Mouse (Mus musculus): Measurements from ENCODE around the gene Cnot1. TPM values are rescaled to one million over a fixed set of nuclear protein-coding genes. Genes with fewer than 3 reads are reported as not detected.
"Not testable (repeated sequence)": the region's sequence is repeated elsewhere in the genome, so short reads cannot be mapped to it uniquely, and the experiment has no call there.

The Cnot1 gene
- polyA plus RNA-seq, 1 experiment from 2014 or later: 136 TPM

GRCm38 (mm10) chr8:95799117-95799516, 8.1 kb downstream of the Cnot1 start:
- no peaks in the 10 kb centered on the region for H3K27me3 ChIP-seq (ENCODE audit: control insufficient read depth, insufficient read depth, low read length)
- no peak for ATAC-seq (replicated peaks; ENCODE audit: low FRiP score)

DNA sequence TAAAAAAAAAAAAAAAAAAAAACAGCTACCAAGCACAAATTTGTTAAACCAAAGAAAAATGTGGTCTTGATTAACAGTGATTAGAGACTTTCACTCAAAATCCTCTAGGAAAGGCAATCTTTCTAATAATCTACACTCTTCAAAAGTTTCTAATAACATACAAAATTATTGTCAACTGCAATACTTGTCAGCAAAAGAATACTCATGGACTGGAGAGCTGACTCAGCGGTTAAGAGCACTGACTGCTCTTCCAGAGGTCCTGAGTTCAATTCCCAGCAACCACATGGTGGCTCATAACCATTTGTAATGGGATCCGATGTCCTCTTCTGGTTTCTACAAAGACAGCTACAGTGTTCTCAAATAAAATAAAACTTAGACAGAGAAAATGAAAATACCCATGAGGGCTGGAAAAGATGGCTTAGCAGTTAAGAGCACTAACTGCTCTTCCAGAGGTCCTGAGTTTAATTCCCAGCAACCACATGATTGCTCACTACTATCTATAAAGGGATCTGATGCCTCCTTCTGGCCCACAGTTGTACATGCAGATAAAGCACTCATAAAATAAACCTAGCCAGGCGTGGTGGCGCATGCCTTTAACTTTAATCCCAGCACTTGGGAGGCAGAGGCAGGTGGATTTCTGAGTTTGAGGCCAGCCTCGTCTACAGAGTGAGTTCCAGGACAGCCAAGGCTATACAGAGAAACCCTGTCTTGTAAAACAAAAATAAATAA, 11.8 kb downstream of the Cnot1 start:
- H3K9ac ChIP-seq (ENCODE audit: low read length); DNase-seq (ENCODE audit: low spot score); H3K27ac ChIP-seq (ENCODE audit: low read depth, low read length); H3K27me3 ChIP-seq (ENCODE audit: control insufficient read depth, insufficient read depth, low read length); H3K4me1 ChIP-seq (replicated peaks; ENCODE audit: control insufficient read depth, insufficient read depth, low read length); H3K36me3 ChIP-seq (ENCODE audit: control insufficient read depth, insufficient read depth, low read length); H3K4me2 ChIP-seq (ENCODE audit: low read depth, low read length, severe bottlenecking); ATAC-seq (replicated peaks; ENCODE audit: low FRiP score); H3K9me3 ChIP-seq (ENCODE audit: control insufficient read depth, low read length); H3K4me3 ChIP-seq (ENCODE audit: low read depth, low read length): not testable (repeated sequence)
- WGBS: 98% methylated on average over 5 of the region's 5 CpGs

More at GRCm38 (mm10) chr8:95799117-95799516, 8.1 kb downstream of the Cnot1 start:
- no peak overlapping the region for H3K4me2 ChIP-seq (ENCODE audit: low read depth, low read length, severe bottlenecking)
- no peak overlapping the region for H3K27ac ChIP-seq (ENCODE audit: low read depth, low read length)
- no peaks in the 10 kb centered on the region for H3K9me3 ChIP-seq (ENCODE audit: control insufficient read depth, low read length)
- DNase-seq (ENCODE audit: low spot score): no peak
- H3K4me3 ChIP-seq (ENCODE audit: low read depth, low read length): no peak overlapping the region
- H3K9ac ChIP-seq (ENCODE audit: low read length): no peak overlapping the region
- no peaks in the 10 kb centered on the region; the same call in 1 of the 2 replicates for H3K36me3 ChIP-seq (ENCODE audit: control insufficient read depth, insufficient read depth, low read length)
- peaks cover 1% of the 10 kb centered on the region; the same call in 1 of the 2 replicates for H3K4me1 ChIP-seq (replicated peaks; ENCODE audit: control insufficient read depth, insufficient read depth, low read length)
- WGBS: 98% methylated on average over 6 of the region's 6 CpGs

- WGBS: 93% methylated on average over 2 of the region's 4 CpGs
- DNase-seq (ENCODE audit: low spot score): no peak
- Histone ChIP-seq H3K27me3 (ENCODE audit: control insufficient read depth, insufficient read depth, low read length) (no peaks in the 10 kb centered on the region), H3K4me2 (ENCODE audit: low read depth, low read length, severe bottlenecking) (no peak overlapping the region), H3K9ac (ENCODE audit: low read length) (no peak overlapping the region), H3K4me1 (replicated peaks; ENCODE audit: control insufficient read depth, insufficient read depth, low read length) (no peaks in the 10 kb centered on the region), H3K27ac (ENCODE audit: low read depth, low read length) (no peak overlapping the region), H3K9me3 (ENCODE audit: control insufficient read depth, low read length) (no peaks in the 10 kb centered on the region), H3K36me3 (ENCODE audit: control insufficient read depth, insufficient read depth, low read length) (peaks cover 22% of the 10 kb centered on the region), H3K4me3 (ENCODE audit: low read depth, low read length) (no peak overlapping the region)
- no peak for ATAC-seq (replicated peaks; ENCODE audit: low FRiP score)
Measured at GRCm38 (mm10) chr8:95785591-95785990, 21.7 kb downstream of the Cnot1 start.

- Histone ChIP-seq H3K9me3 (ENCODE audit: control insufficient read depth, low read length) (no peaks in the 10 kb centered on the region), H3K36me3 (ENCODE audit: control insufficient read depth, insufficient read depth, low read length) (peaks cover 20% of the 10 kb centered on the region), H3K4me1 (replicated peaks; ENCODE audit: control insufficient read depth, insufficient read depth, low read length) (no peaks in the 10 kb centered on the region), H3K27me3 (ENCODE audit: control insufficient read depth, insufficient read depth, low read length) (no peaks in the 10 kb centered on the region), H3K4me3 (ENCODE audit: low read depth, low read length) (no peak overlapping the region), H3K9ac (ENCODE audit: low read length) (no peak overlapping the region), H3K4me2 (ENCODE audit: low read depth, low read length, severe bottlenecking) (no peak overlapping the region), H3K27ac (ENCODE audit: low read depth, low read length) (no peak overlapping the region)
- DNase-seq (ENCODE audit: low spot score) (no peak), ATAC-seq (replicated peaks; ENCODE audit: low FRiP score) (no peak)
Measured at GRCm38 (mm10) chr8:95782628-95783027, 24.6 kb downstream of the Cnot1 start.

GRCm38 (mm10) chr8:95781775-95782174, 25.5 kb downstream of the Cnot1 start:
- Histone ChIP-seq H3K4me1 (replicated peaks; ENCODE audit: control insufficient read depth, insufficient read depth, low read length) (no peaks in the 10 kb centered on the region), H3K27me3 (ENCODE audit: control insufficient read depth, insufficient read depth, low read length) (no peaks in the 10 kb centered on the region), H3K27ac (ENCODE audit: low read depth, low read length) (no peak overlapping the region), H3K9me3 (ENCODE audit: control insufficient read depth, low read length) (no peaks in the 10 kb centered on the region), H3K36me3 (ENCODE audit: control insufficient read depth, insufficient read depth, low read length) (peaks cover 16% of the 10 kb centered on the region), H3K9ac (ENCODE audit: low read length) (no peak overlapping the region), H3K4me2 (ENCODE audit: low read depth, low read length, severe bottlenecking) (no peak overlapping the region), H3K4me3 (ENCODE audit: low read depth, low read length) (no peak overlapping the region)
- DNase-seq (ENCODE audit: low spot score): no peak
- 97% methylated on average over 2 of the region's 2 CpGs for WGBS
- no peak for ATAC-seq (replicated peaks; ENCODE audit: low FRiP score)

- no peaks in the 10 kb centered on the region for H3K4me1 ChIP-seq (replicated peaks; ENCODE audit: control insufficient read depth, insufficient read depth, low read length)
- peaks cover 14% of the 10 kb centered on the region for H3K36me3 ChIP-seq (ENCODE audit: control insufficient read depth, insufficient read depth, low read length)
- H3K27ac ChIP-seq (ENCODE audit: low read depth, low read length): no peak overlapping the region
- H3K4me3 ChIP-seq (ENCODE audit: low read depth, low read length): no peak overlapping the region
- no peaks in the 10 kb centered on the region for H3K9me3 ChIP-seq (ENCODE audit: control insufficient read depth, low read length)
- no peaks in the 10 kb centered on the region for H3K27me3 ChIP-seq (ENCODE audit: control insufficient read depth, insufficient read depth, low read length)
- no peak overlapping the region for H3K4me2 ChIP-seq (ENCODE audit: low read depth, low read length, severe bottlenecking)
- H3K9ac ChIP-seq (ENCODE audit: low read length): no peak overlapping the region
- 93% methylated on average over 3 of the region's 3 CpGs for WGBS
- DNase-seq (ENCODE audit: low spot score) (no peak), ATAC-seq (replicated peaks; ENCODE audit: low FRiP score) (no peak)
Measured at GRCm38 (mm10) chr8:95781085-95781484, 26.2 kb downstream of the Cnot1 start.

DNA sequence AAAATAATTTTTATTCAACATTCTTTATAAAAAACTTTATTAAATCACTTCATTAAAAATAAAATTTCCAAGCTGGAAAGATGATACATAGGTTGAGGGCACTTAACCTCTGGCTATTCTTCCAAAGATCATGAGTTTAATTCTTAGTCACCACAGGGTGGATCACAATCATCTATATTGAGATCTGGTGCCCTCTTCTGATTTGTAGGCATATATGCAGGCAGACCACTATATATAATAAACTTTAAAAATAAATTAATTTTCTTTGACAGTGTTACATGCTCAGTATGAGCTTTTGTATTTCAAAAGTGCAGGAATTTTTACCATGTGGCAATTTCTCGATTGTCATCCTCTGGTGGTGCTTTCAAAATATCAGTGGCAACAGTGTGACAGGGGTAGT, 43.1 kb downstream of the Cnot1 start:
- no peak for DNase-seq (ENCODE audit: low spot score)
- Histone ChIP-seq H3K4me2 (ENCODE audit: low read depth, low read length, severe bottlenecking) (no peak overlapping the region), H3K4me1 (replicated peaks; ENCODE audit: control insufficient read depth, insufficient read depth, low read length) (no peaks in the 10 kb centered on the region), H3K36me3 (ENCODE audit: control insufficient read depth, insufficient read depth, low read length) (peaks cover 25% of the 10 kb centered on the region; the same call in 1 of the 2 replicates), H3K27ac (ENCODE audit: low read depth, low read length) (no peak overlapping the region), H3K9ac (ENCODE audit: low read length) (no peak overlapping the region), H3K4me3 (ENCODE audit: low read depth, low read length) (no peak overlapping the region), H3K9me3 (ENCODE audit: control insufficient read depth, low read length) (no peaks in the 10 kb centered on the region), H3K27me3 (ENCODE audit: control insufficient read depth, insufficient read depth, low read length) (no peaks in the 10 kb centered on the region)
- no peak for ATAC-seq (replicated peaks; ENCODE audit: low FRiP score)
- WGBS: 93% methylated on average over 1 of the region's 1 CpGs

DNA sequence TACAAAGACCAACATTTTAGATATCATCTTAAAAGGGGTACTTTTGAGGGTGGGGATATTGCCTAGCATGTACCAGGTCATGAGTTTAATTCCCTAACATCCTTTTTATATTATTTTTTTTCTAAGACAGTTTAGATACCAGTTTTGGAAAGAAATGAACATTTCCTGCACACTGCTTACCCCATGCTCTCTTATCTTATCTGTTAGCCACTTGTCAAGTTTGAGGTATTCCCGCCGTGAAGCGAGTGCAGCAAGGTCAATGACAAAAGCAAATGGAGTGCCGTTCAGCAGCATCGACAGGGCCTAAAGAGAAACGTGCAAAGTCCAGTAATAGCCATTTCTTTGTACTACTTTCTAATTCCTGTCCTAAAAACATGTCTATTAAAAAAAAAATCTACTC, 46.9 kb downstream of the Cnot1 start:
- Histone ChIP-seq H3K27me3 (ENCODE audit: control insufficient read depth, insufficient read depth, low read length) (no peaks in the 10 kb centered on the region), H3K4me2 (ENCODE audit: low read depth, low read length, severe bottlenecking) (no peak overlapping the region), H3K27ac (ENCODE audit: low read depth, low read length) (no peak overlapping the region), H3K4me3 (ENCODE audit: low read depth, low read length) (no peak overlapping the region), H3K36me3 (ENCODE audit: control insufficient read depth, insufficient read depth, low read length) (peaks cover 24% of the 10 kb centered on the region; the same call in 1 of the 2 replicates), H3K4me1 (replicated peaks; ENCODE audit: control insufficient read depth, insufficient read depth, low read length) (no peaks in the 10 kb centered on the region), H3K9ac (ENCODE audit: low read length) (no peak overlapping the region), H3K9me3 (ENCODE audit: control insufficient read depth, low read length) (no peaks in the 10 kb centered on the region)
- 90% methylated on average over 6 of the region's 6 CpGs for WGBS
- ATAC-seq (replicated peaks; ENCODE audit: low FRiP score) (no peak), DNase-seq (ENCODE audit: low spot score) (no peak)

GRCm38 (mm10) chr8:95751924-95752323, 55.3 kb downstream of the Cnot1 start:
- no peak for ATAC-seq (replicated peaks; ENCODE audit: low FRiP score)
- WGBS: 94% methylated on average over 1 of the region's 1 CpGs
- Histone ChIP-seq H3K4me2 (ENCODE audit: low read depth, low read length, severe bottlenecking) (no peak overlapping the region), H3K9me3 (ENCODE audit: control insufficient read depth, low read length) (no peaks in the 10 kb centered on the region), H3K9ac (ENCODE audit: low read length) (no peak overlapping the region), H3K4me1 (replicated peaks; ENCODE audit: control insufficient read depth, insufficient read depth, low read length) (no peaks in the 10 kb centered on the region), H3K4me3 (ENCODE audit: low read depth, low read length) (no peak overlapping the region), H3K27me3 (ENCODE audit: control insufficient read depth, insufficient read depth, low read length) (no peaks in the 10 kb centered on the region), H3K27ac (ENCODE audit: low read depth, low read length) (no peak overlapping the region), H3K36me3 (ENCODE audit: control insufficient read depth, insufficient read depth, low read length) (peaks cover 16% of the 10 kb centered on the region; the same call in 1 of the 2 replicates)
- no peak for DNase-seq (ENCODE audit: low spot score)

Data from forebrain, embryonic 11.5 days (tissue).